Mouse (Mus musculus): ENCODE measurements around the gene Cnnm3.

- TF ChIP-seq POLR2A (IDR thresholded peaks at IDR 0.05; ENCODE audit: borderline replicate concordance, extremely low read depth, insufficient read depth, insufficient read length, poor library complexity, severe bottlenecking) (no peak), CTCF (IDR thresholded peaks at IDR 0.05; ENCODE audit: borderline replicate concordance, extremely low read depth, insufficient read depth, insufficient read length) (no peak)
Observed at GRCm38 (mm10) chr1:36554633-36555399, 43.1 kb downstream of the Cnnm3 start.

Data from brain, embryonic 14.5 days (tissue).